Mouse (Mus musculus): ENCODE measurements at regions not wholly inside any gene's neighbourhood (a gene's known extent, or its start where the extent isn't known, plus 50 kb on each side); places are given as distances from the start of the nearest gene placed in this dataset.

DNA sequence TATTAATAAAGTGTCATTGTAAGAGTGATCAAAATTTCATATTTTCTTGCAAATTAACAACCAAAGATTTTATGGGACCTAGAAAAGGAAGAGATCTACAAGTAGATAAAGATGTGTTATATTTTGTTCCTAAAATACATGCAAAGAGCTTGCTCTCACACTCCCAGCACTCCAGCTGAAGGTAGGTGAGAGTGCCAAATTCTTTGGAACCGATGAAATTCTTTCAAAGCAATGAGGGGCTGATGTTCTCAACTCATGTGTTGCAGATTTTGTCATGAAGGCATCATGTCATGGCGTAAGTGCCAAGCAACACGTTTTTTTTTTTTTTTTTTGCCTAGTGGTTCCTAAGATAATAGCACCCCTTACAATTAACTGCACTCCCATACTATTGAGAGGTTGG, 573.8 kb downstream of the Hsfy2 start:
- no peaks in the 10 kb centered on the region for H3K79me2 ChIP-seq (replicated peaks; ENCODE audit: control insufficient read depth, insufficient read depth, low read length)
- H3K27me3 ChIP-seq (ENCODE audit: control insufficient read depth, insufficient read depth, low read length) = no peaks in the 10 kb centered on the region
- no peak for DNase-seq
- H3K4me3 ChIP-seq = no peak overlapping the region
- H3K36me3 ChIP-seq (ENCODE audit: control insufficient read depth, insufficient read depth, low read length) = no peaks in the 10 kb centered on the region
- TF ChIP-seq EP300 (IDR thresholded peaks at IDR 0.05; ENCODE audit: insufficient read depth, low read depth, low read length) (no peak), CTCF (IDR thresholded peaks at IDR 0.05) (no peak), POLR2A (IDR thresholded peaks at IDR 0.05; ENCODE audit: insufficient read depth, low read depth, low read length) (no peak)
- no peaks in the 10 kb centered on the region for H3K4me1 ChIP-seq (ENCODE audit: control insufficient read depth, insufficient read depth, low read length)
- no peak overlapping the region for H3K27ac ChIP-seq
- H3K9ac ChIP-seq (ENCODE audit: low read depth, low read length) = no peak overlapping the region
- 50% methylated on average over 3 of the region's 3 CpGs for WGBS
- intact Hi-C loops (cut with DNase I) = no loop called here
